Mouse (Mus musculus) frontal cortex, adult 2 months (tissue): Measurements from ENCODE around the gene Pyroxd1. TPM values are rescaled to one million over a fixed set of nuclear protein-coding genes. Genes with fewer than 3 reads are reported as not detected.

ENCODE experiments used
- DNase-seq, 2 experiments: peaks; one replicate each; pipeline ENCODE4 v3.0.0; 2022; ENCODE audit warnings: low spot score in 1 of 2; ENCODE audit errors: extremely low spot score in 1 of 2
- polyA plus RNA-seq: library from polyadenylated mRNA; depleted of rRNA; stranded (reverse); fragments of >200 nt; gene quantifications from 2 replicates; pipeline ENCODE4 v1.2.3, GENCODE M21; 2012; rRNA removed

Pyroxd1 gene
- polyA plus RNA-seq, 1 experiment: 12.4 TPM

GRCm38 (mm10) chr6:142367565-142367964 lies 22.1 kb downstream of the Pyroxd1 start:
- DNase-seq: no peak

GRCm38 (mm10) chr6:142369568-142369967 lies 24.1 kb downstream of the Pyroxd1 start:
- no peak for DNase-seq

DNA sequence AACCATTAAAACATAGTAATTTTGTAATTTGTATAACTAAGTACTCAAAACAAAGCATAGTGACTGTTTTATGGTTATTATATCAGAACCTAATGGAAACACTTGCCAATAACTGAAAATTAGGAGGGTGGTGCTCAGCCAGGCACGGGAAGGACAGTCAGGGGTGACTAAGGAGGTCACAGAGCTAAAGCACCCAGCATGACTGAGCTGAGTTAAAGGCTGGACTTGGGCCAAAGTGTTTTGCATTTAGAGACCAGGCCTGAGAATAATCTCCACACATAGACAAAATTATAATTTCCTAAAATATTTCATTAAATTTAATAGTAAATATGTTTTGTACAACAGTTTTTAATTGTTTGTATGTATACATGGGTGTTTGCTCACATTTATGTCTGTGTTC lies 31.6 kb downstream of the Pyroxd1 start:
- DNase-seq: no peak

- DNase-seq: no peak
Measured at GRCm38 (mm10) chr6:142378576-142379330, 33.3 kb downstream of the Pyroxd1 start.

- no peak for DNase-seq
Measured at GRCm38 (mm10) chr6:142379961-142380360, 34.5 kb downstream of the Pyroxd1 start.

DNA sequence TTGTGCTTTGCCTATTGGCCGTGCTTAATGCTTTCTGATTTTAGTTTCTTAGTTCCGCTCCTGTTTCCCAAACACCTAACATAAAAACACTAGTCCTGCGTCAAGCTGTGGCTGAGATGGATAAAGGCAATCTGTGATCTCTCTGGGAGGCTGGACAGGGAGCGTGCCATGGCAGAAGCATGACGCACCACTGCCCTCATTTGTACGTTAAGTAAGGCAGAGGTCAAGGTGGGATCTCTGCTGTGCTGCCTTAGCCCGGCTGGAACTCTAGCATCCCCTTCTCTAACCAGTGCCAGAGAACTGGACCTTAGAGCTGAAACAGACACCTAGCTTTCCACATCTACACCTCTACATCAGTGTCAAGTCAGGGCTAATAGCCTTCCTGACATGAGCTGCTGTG lies 36.2 kb downstream of the Pyroxd1 start:
- DNase-seq: no peak

- DNase-seq: no peak
Measured at GRCm38 (mm10) chr6:142384521-142384920, 39.1 kb downstream of the Pyroxd1 start.

GRCm38 (mm10) chr6:142386285-142387010 lies 41.0 kb downstream of the Pyroxd1 start:
- DNase-seq: no peak

DNA sequence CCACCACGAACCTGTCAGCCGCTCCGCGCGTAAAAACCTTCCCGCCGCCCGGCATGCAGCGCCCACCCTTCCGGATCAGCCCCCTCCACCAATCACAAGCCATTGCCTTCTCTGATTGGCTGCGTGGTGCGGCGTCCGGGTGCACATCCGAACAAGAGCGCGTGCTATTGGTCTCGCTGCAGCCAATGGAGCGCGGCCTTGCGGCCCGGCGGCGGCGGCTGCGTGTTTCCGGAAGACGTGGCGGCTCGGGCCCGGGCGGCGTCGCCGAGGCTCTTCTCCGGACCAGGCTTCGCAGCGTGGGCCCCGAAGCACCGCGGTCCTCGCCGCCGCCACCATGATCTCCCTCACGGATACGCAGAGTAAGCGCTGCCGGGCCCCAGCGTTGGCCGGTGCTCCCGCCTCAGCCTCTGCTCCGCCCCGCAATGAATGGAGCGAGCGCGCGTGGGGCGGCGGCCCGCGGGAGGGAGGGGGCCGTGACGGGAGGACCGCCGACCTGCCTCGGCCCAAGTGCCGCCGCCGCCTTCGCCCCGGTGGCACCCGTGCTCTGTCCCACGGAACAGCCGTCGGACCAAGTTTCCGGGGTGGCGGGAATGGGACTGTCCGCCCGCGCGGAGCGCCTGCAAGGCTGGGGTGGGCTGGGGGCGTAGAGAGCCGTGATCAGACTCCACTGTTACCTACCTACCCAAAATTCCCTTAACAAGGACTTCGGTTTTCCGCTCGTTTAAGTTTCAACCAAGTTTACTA lies 41.7 kb downstream of the Pyroxd1 start, which contains the start of the genes Recql and Golt1b:
Recql (minus strand) TSS at position 77 of the 744 bp plus-strand sequence.
Golt1b (plus strand) TSS at position 211 of the 744 bp plus-strand sequence.
- DNase-seq: peak; percentile 95 to 99

- DNase-seq: no peak
Measured at GRCm38 (mm10) chr6:142387755-142388271, 42.4 kb downstream of the Pyroxd1 start.

GRCm38 (mm10) chr6:142389101-142389500 lies 43.6 kb downstream of the Pyroxd1 start:
- peak in 1 of 2 experiments; percentile 27 for DNase-seq

- DNase-seq: no peak
Measured at GRCm38 (mm10) chr6:142392312-142392711, 46.9 kb downstream of the Pyroxd1 start.

DNA sequence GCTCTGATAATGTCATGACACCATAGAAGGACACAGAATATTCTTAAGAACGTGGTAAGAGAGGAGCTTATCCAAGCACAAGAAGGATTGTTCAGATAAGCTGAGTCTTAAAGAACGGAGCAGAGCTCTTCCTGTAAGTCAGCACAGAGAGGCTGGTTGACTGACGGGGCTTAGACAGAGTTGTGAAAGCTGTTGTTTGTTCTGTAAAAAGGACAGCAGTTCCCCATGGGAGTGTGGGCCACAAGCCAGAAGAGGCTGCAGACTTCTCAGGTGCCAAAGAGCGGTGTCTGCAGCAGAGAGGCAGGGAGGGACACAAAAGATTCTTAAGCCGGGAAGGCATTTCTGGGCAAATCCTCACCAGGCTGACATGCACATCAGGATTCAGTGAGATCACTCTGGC lies 49.2 kb downstream of the Pyroxd1 start:
- peak in 1 of 2 experiments; percentile 21 for DNase-seq

- DNase-seq: no peak
Measured at GRCm38 (mm10) chr6:142395756-142396155, 50.3 kb downstream of the Pyroxd1 start.

DNA sequence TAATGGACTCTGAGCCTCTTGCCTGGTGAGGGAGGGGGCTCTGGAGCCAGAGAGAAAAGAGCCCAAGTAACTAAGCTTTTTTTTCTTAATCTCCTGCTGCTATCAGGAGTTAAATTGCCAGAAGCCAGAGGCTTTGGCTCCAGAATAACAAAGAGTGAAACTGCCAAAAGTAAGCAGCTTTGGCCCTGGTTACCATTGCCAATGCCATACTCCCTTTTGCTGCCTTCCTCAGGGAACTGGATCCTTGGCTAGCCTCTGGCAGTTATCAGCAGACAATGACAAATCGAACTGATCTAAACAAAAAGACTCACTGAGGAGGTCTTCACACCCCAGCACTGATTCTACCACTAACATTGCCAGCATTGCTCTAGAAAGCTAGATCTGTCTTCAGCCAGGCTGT lies 65.7 kb downstream of the Pyroxd1 start:
- DNase-seq: no peak

Other genes starting within 250 kb of the Pyroxd1 start
- gene Slco1a6, start 137.1 kb upstream of the Pyroxd1 start, polyA plus RNA-seq: 0.04 TPM in 1 of 2 replicates, not detected in the other
- not detected in 2 replicates for gene Iapp, start 47.2 kb upstream of the Pyroxd1 start, polyA plus RNA-seq
- 0.24 and 0.29 TPM in 2 replicates for gene Slco1a5, start 22.7 kb upstream of the Pyroxd1 start, polyA plus RNA-seq
- 14.6 and 15.2 TPM in 2 replicates for gene Recql, start 41.4 kb downstream of the Pyroxd1 start, polyA plus RNA-seq
- 24.7 and 25.3 TPM in 2 replicates for gene Golt1b, start 41.6 kb downstream of the Pyroxd1 start, polyA plus RNA-seq
- gene Spx, start 67.8 kb downstream of the Pyroxd1 start, polyA plus RNA-seq: 9.3 and 10.8 TPM in 2 replicates
- 0.06 and 0.08 TPM in 2 replicates for gene Gys2, start 127.5 kb downstream of the Pyroxd1 start, polyA plus RNA-seq
- gene Ldhb, start 162.3 kb downstream of the Pyroxd1 start, polyA plus RNA-seq: 1,262 and 1,369 TPM in 2 replicates
- 4.1 and 5.3 TPM in 2 replicates for gene Kcnj8, start 226.0 kb downstream of the Pyroxd1 start, polyA plus RNA-seq